Mouse (Mus musculus) midbrain, embryonic 15.5 days (tissue): ENCODE measurements at regions not wholly inside any gene's neighbourhood (a gene's known extent, or its start where the extent isn't known, plus 50 kb on each side); places are given as distances from the start of the nearest gene placed in this dataset.

Experiments
- ATAC-seq: fragments of 200-750 bp; cut with Nextera tagmentation; replicated peaks from 2 replicates; pipeline ENCODE4 v1.8.0; 2017; ENCODE audit warnings: moderate TSS enrichment
- H3K27ac ChIP-seq: fragments of 300-500 bp; sonication (generic); 2 replicates; pipeline ENCODE4 v1.5.1; 2015; ENCODE audit warnings: mild to moderate bottlenecking, inconsistent platforms
- H3K27me3 ChIP-seq: fragments of 300-500 bp; sonication (generic); replicated peaks from 2 replicates; pipeline ENCODE4 v1.6.1; 2015; ENCODE audit warnings: inconsistent platforms
- H3K36me3 ChIP-seq: fragments of 300-500 bp; sonication (generic); replicated peaks from 2 replicates; pipeline ENCODE4 v1.6.1; 2015; ENCODE audit warnings: inconsistent platforms
- H3K4me1 ChIP-seq: fragments of 300-500 bp; sonication (generic); 2 replicates; pipeline ENCODE4 v1.6.1; 2015; ENCODE audit warnings: inconsistent platforms
- H3K4me2 ChIP-seq: fragments of 300-500 bp; sonication (generic); 2 replicates; pipeline ENCODE4 v1.6.1; 2015; ENCODE audit warnings: inconsistent platforms, mild to moderate bottlenecking, moderate library complexity
- H3K4me3 ChIP-seq: fragments of 300-500 bp; sonication (generic); 2 replicates; pipeline ENCODE4 v1.5.1; 2015; ENCODE audit warnings: mild to moderate bottlenecking, inconsistent platforms
- H3K9ac ChIP-seq: fragments of 300-500 bp; sonication (generic); 2 replicates; pipeline ENCODE4 v1.6.1; 2015; ENCODE audit warnings: mild to moderate bottlenecking, inconsistent platforms
- H3K9me3 ChIP-seq: fragments of 300-500 bp; sonication (generic); 2 replicates; pipeline ENCODE4 v1.6.1; 2016; ENCODE audit warnings: inconsistent platforms
- WGBS: fragments of 180-500 bp; shearing (Covaris S2); methylation state at CpG from one replicate; pipeline ENCODE4 v1.1.7; 2015; ENCODE audit warnings: mixed read lengths; 5-methylcytosine and 5-hydroxymethylcytosine counted together

DNA sequence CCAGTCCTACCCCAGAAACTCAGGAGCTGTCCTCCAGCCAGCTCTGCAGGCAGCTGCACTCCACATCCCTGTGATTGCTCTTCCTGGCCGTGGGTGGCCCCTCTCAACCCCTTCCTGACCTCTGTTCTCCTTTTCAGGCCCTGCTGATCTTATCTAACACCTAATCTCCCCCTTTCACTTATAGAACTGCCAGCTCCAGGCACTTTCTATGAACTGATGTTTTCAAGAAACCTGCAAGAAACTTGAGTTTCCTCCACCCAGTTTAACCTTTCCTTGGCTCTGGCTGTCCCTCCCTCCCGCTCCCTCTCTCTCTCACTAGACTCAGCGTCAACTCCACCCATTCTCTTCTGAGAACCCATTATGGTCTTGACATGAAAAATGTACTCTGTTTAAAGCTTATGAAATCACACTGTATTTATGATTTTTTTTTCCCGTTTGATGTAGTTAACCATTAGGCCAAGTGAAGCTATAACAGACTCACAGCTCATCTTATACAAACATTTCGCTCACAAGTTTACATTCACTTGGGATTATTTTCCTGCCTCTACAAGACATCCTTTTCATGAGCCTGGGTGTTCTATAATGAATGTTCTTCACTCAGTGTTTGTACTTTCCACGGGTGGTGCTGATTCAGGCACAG, 279.8 kb upstream of the Foxq1 start:
- Histone ChIP-seq H3K4me3 (no peak overlapping the region), H3K27ac (no peak overlapping the region), H3K9me3 (no peaks in the 10 kb centered on the region), H3K27me3 (no peaks in the 10 kb centered on the region), H3K4me2 (no peak overlapping the region), H3K4me1 (no peaks in the 10 kb centered on the region), H3K36me3 (no peaks in the 10 kb centered on the region), H3K9ac (no peak overlapping the region)
- WGBS = 78% methylated on average over 6 of the region's 6 CpGs
- ATAC-seq = no peak

DNA sequence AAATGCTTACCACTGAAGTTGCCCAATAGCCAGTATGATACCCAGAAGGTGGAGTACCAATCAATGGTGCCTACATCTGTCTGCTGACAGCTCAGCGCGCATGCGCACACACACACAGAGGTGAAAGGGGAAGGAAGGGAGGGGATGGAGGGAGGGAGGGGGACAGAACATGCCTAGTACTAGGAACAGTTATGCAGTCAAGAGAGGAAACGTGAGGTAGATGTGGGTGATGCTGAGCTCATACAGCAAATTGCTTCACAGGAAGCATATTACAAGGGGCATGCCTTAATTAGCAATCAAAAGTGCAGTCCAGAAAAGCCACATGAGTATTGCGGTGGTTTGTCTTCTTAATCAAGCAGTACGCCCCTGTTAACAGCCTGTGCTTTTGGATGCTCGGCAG, 265.3 kb upstream of the Foxq1 start:
- H3K4me3 ChIP-seq = no peak overlapping the region
- H3K9ac ChIP-seq = no peak overlapping the region
- H3K4me1 ChIP-seq = no peaks in the 10 kb centered on the region
- no peak overlapping the region for H3K4me2 ChIP-seq
- WGBS = 92% methylated on average over 7 of the region's 7 CpGs
- no peaks in the 10 kb centered on the region for H3K36me3 ChIP-seq
- H3K27me3 ChIP-seq = no peaks in the 10 kb centered on the region
- no peak for ATAC-seq
- no peaks in the 10 kb centered on the region for H3K9me3 ChIP-seq
- H3K27ac ChIP-seq = no peak overlapping the region

DNA sequence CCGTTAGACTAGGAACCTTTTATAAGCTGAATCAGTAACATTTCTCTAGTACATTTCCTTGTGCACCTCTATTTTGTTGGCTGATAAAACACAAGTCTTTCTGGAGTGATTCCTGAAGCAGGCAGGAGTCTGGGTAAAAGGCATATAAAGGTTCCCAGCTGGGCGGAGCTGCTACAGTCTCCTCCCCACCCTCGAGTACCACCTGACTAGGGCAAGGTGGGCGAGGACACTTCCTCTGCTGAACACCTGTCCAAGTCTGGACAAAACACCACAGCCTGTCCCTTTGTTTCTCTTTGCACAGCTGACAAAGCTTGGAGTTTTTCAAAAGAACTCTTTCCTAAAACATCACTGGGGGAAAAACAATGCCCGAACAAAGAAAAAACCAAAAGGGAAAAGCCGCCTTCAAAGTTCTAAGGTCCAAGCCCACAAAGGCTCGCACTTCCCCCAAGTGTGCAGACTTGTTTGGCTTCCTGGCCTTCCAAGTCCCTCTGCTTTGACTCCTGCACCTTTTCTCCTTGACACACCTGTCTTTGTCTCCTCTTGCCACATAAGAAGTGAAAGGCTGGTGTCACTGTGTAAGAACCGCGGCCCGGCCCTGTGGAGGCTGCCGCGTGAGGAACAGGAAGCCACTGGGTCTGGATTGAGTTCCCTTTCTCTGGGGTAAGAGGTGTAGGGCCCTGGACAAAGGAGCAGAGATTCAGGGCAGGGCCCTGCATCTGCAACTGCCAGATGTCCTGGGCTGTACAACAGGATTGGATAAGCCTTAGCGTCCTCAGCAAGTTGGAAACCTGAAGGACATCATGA, 263.1 kb upstream of the Foxq1 start:
- no peak overlapping the region for H3K9ac ChIP-seq
- no peak overlapping the region for H3K4me2 ChIP-seq
- H3K4me3 ChIP-seq = no peak overlapping the region
- no peaks in the 10 kb centered on the region for H3K27me3 ChIP-seq
- ATAC-seq = no peak
- no peaks in the 10 kb centered on the region for H3K9me3 ChIP-seq
- WGBS = 87% methylated on average over 13 of the region's 13 CpGs
- H3K4me1 ChIP-seq = no peaks in the 10 kb centered on the region
- no peaks in the 10 kb centered on the region for H3K36me3 ChIP-seq
- no peak overlapping the region for H3K27ac ChIP-seq

DNA sequence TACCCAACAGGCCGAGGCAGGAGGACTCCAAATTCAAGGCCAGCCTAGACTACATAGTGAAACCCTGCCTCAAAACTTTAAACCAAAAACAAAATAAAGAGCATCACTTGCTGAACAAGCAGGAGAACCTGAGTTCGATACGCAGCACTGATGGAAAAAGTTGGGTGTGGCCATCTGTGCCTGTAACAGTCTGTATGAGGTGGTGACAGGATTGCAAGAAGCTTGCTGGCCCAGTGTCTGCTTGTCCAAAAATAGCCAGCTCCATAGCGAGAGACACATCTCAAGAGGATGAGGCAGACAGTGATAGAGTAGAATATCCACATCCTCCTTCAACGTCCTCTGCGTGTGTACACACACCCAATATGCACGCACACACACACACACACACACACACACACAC, 261.9 kb upstream of the Foxq1 start:
- Histone ChIP-seq H3K9me3 (no peaks in the 10 kb centered on the region), H3K4me2 (no peak overlapping the region), H3K9ac (no peak overlapping the region), H3K4me3 (no peak overlapping the region), H3K4me1 (no peaks in the 10 kb centered on the region), H3K27me3 (no peaks in the 10 kb centered on the region), H3K36me3 (no peaks in the 10 kb centered on the region), H3K27ac (no peak overlapping the region)
- ATAC-seq = no peak
- 91% methylated on average over 7 of the region's 7 CpGs for WGBS

DNA sequence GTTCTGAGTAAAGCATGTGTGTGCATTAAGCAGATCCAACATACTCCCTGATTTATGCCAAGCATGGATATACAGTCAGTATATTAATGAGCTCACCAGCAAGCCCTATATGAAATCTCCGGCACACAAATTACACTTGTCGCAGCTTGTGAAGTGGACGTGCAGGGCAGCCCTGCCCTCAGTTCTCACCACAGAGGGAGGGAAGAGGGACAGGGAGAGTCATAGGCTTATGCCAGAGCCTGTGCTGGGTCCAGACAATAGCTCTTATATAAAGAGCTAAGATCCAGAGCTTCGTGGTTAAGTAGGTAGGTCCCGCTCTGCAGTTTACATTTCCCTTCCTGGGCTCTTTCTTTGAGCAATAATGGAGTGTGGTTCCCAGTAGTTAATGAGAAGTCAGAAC, 252.7 kb upstream of the Foxq1 start:
- H3K9ac ChIP-seq = no peak overlapping the region
- H3K4me2 ChIP-seq = no peak overlapping the region
- H3K4me1 ChIP-seq = no peaks in the 10 kb centered on the region
- no peak for ATAC-seq
- H3K36me3 ChIP-seq = no peaks in the 10 kb centered on the region
- no peaks in the 10 kb centered on the region for H3K27me3 ChIP-seq
- WGBS = 85% methylated on average over 5 of the region's 5 CpGs
- H3K4me3 ChIP-seq = no peak overlapping the region
- H3K27ac ChIP-seq = no peak overlapping the region
- H3K9me3 ChIP-seq = no peaks in the 10 kb centered on the region

DNA sequence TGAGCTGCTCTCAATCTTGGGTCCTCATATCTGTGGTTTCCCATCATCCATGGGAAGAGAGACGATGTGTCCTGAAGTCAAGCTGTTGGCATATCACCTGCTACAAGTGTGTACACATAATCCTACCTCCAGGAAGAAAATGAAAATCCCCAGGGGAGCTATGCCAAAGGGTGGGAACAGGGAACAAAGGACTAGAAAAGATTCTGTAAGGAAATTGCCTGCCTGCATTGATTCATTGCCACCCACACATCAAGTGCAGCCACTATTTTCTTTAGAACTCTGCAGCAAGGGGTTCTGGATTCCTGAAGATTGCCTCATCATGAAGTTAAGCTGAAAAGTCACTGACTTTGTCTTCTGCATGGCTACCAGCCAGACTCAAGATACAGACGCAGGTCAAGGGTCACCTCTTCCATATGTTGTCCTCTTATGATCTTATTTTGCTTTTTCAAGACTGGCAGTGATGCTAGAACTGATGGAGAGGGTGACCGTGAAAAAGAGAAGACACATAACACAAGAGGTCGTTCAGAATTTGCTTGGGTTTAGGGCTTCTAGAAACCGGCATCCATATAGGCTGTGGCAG, 251.6 kb upstream of the Foxq1 start:
- H3K27me3 ChIP-seq = no peaks in the 10 kb centered on the region
- no peak overlapping the region for H3K27ac ChIP-seq
- WGBS = 87% methylated on average over 5 of the region's 5 CpGs
- H3K36me3 ChIP-seq = no peaks in the 10 kb centered on the region
- ATAC-seq = no peak
- H3K9me3 ChIP-seq = no peaks in the 10 kb centered on the region
- H3K4me1 ChIP-seq = no peaks in the 10 kb centered on the region
- no peak overlapping the region for H3K4me3 ChIP-seq
- H3K9ac ChIP-seq = no peak overlapping the region
- H3K4me2 ChIP-seq = no peak overlapping the region

DNA sequence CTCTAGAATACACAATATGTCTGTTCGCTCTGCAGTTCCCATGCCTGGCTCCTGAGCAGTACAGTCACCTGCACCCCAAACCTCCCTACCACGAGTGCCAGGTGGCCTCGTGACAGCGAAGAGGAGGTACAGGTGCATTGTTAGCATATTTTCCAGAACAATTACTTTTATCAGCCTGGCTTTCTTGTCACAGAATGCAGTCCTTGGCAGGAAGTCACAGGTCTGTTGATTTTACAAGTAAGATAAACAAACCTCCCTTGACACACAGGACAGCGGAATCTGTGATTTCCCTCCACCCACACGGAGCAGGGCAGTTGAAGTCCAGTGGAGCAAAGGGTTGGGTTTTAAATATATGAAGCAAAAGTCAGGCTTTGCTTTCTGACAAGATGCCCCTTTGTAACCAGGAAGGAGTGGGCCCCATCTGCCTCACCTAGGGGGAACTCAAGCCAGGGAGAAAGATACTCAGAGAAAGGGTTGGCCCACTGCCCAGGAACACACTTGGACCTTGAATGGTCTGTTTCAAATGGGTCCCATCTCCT, 246.8 kb upstream of the Foxq1 start:
- no peaks in the 10 kb centered on the region for H3K4me1 ChIP-seq
- H3K36me3 ChIP-seq = no peaks in the 10 kb centered on the region
- WGBS = 77% methylated on average over 6 of the region's 6 CpGs
- H3K9ac ChIP-seq = no peak overlapping the region
- H3K27ac ChIP-seq = no peak overlapping the region
- H3K4me3 ChIP-seq = no peak overlapping the region
- H3K27me3 ChIP-seq = no peaks in the 10 kb centered on the region
- H3K4me2 ChIP-seq = no peak overlapping the region
- no peaks in the 10 kb centered on the region for H3K9me3 ChIP-seq
- no peak for ATAC-seq

DNA sequence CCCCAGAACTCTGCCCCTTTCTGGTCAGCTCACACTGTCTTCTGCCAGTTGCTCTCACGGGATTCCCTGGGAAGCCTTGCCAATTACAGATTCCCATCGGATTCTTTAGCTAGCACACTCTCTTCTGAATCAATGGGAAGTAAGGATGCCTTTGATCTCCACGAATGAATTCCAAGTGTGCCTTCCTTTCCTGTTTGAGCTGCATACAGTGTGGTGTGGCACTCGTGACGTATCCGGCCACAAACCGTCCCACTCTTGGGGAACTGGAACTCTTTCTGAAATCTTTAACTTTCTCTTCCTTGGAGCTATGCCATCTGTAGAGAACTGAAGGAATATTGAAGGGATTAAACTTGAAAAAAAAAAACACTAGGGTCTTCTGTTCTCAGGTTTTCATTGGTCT, 243.2 kb upstream of the Foxq1 start:
- Histone ChIP-seq H3K9me3 (no peaks in the 10 kb centered on the region), H3K9ac (no peak overlapping the region), H3K4me1 (no peaks in the 10 kb centered on the region), H3K4me2 (no peak overlapping the region), H3K27ac (no peak overlapping the region), H3K27me3 (no peaks in the 10 kb centered on the region), H3K4me3 (no peak overlapping the region), H3K36me3 (no peaks in the 10 kb centered on the region)
- ATAC-seq = no peak
- WGBS = 57% methylated on average over 7 of the region's 7 CpGs

DNA sequence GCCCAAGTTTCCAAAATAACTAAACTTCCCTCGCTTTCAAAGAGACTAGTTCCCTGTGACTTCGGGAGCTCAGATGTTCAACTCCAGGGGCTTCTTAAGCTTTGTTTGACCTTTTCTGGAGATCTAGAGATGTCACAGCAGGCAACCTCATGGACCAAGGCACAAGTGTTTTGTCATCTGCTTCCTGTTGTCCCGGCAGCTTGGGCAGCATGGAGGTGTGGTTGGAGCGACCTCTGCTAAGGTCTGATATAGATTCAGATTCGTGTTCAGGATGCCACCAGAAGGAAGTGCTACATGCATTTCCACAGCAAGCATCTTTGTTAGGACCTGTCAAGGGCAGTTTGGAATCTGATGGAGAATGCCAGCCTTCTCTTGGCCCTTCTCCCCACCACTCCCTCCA, 242.1 kb upstream of the Foxq1 start:
- Histone ChIP-seq H3K4me3 (no peak overlapping the region), H3K9me3 (no peaks in the 10 kb centered on the region), H3K9ac (no peak overlapping the region), H3K4me2 (no peak overlapping the region), H3K27me3 (no peaks in the 10 kb centered on the region), H3K4me1 (no peaks in the 10 kb centered on the region), H3K36me3 (no peaks in the 10 kb centered on the region), H3K27ac (no peak overlapping the region)
- ATAC-seq = no peak
- 70% methylated on average over 5 of the region's 5 CpGs for WGBS

DNA sequence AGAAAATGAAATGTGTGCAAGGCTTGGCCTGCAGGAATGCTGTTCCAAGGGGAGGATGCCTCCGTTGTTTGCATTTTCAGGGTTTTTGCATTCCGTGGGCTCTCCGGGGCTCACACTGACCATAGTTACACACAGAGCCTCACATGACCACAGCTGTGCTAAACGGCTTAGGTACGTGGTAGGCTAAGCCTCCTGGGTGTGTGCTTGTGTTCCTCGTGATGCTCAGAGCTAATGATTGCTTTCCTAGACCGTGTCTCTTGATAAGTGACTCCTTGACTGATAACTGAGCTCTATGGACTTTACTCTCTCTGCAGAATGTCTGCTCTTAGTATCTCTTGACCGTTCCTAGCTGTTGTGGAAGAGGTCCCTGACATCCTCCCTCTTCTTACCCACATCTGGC, 238.9 kb upstream of the Foxq1 start:
- H3K9ac ChIP-seq = no peak overlapping the region
- H3K27me3 ChIP-seq = no peaks in the 10 kb centered on the region
- no peak overlapping the region for H3K27ac ChIP-seq
- H3K4me3 ChIP-seq = no peak overlapping the region
- ATAC-seq = no peak
- H3K4me2 ChIP-seq = no peak overlapping the region
- H3K9me3 ChIP-seq = no peaks in the 10 kb centered on the region
- WGBS = 85% methylated on average over 8 of the region's 8 CpGs
- H3K4me1 ChIP-seq = no peaks in the 10 kb centered on the region
- H3K36me3 ChIP-seq = no peaks in the 10 kb centered on the region

DNA sequence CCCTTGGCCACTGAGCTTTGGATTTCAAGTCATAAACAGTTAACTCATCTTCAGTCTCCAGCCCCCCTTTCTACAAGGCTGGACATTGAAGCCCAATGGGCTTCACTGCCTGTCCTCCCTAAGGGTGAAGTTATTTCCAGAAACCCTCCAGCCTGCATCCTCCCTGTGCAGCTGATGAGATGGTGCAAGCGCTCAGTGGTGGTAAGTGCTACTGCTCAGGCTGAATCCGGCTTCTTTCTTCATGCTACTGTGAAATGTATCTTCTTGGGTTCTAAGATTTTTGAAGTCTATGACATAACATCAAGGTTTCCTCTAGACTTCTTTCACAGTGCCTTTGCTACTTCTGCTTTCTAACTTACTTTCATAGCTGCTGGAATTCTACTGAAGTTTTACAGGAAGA, 237.9 kb upstream of the Foxq1 start:
- H3K9ac ChIP-seq = no peak overlapping the region
- H3K27me3 ChIP-seq = no peaks in the 10 kb centered on the region
- H3K4me1 ChIP-seq = no peaks in the 10 kb centered on the region
- H3K36me3 ChIP-seq = no peaks in the 10 kb centered on the region
- H3K27ac ChIP-seq = no peak overlapping the region
- H3K9me3 ChIP-seq = no peaks in the 10 kb centered on the region
- H3K4me3 ChIP-seq = no peak overlapping the region
- WGBS = 92% methylated on average over 2 of the region's 2 CpGs
- ATAC-seq = no peak
- H3K4me2 ChIP-seq = no peak overlapping the region

DNA sequence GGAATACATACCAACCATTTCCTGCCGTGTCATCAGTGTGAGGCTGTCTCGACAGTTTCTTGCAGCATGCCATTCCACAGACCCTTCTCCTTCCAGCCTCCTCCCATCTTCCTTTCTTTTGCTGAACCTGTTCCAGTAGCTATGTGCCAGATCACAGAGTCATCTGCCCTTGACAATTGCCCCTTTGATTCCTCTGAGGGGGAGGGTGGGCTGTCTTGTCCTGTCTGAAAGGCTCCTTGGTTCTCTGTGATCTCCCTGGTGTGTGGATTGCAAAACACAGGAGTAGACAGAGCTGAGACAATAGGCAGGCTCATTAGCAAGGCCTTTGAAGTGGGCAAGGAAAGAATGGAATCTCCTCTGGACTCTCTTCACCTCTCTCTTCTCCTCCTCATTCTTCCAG, 234.5 kb upstream of the Foxq1 start:
- Histone ChIP-seq H3K9ac (no peak overlapping the region), H3K36me3 (no peaks in the 10 kb centered on the region), H3K4me3 (no peak overlapping the region), H3K4me2 (no peak overlapping the region), H3K4me1 (no peaks in the 10 kb centered on the region), H3K27ac (no peak overlapping the region), H3K27me3 (no peaks in the 10 kb centered on the region), H3K9me3 (no peaks in the 10 kb centered on the region)
- WGBS = 60% methylated on average over 2 of the region's 2 CpGs
- ATAC-seq = no peak
